Mouse (Mus musculus): ENCODE measurements around the gene Iqschfp.

GRCm38 (mm10) chr3:68283595-68283991 is 391.6 kb downstream of the Iqschfp start:
- TF ChIP-seq GATA1 (IDR thresholded peaks at IDR 0.05; ENCODE audit: borderline replicate concordance, low read length) (no peak), FLI1 (IDR thresholded peaks at IDR 0.05; ENCODE audit: low read length) (no peak)

All from megakaryocyte, embryonic 14.5 days (primary cell).